Mouse (Mus musculus): ENCODE data around the gene Nsun7. TPM values are rescaled to one million over a fixed set of nuclear protein-coding genes. Genes with fewer than 3 reads are reported as not detected.
"Not testable (repeated sequence)": the region's sequence is repeated elsewhere in the genome, so short reads cannot be mapped to it uniquely, and the experiment has no call there.

Gene Nsun7
- total RNA-seq (2021) = under 1 TPM; 0.19 to 0.25 TPM

DNA sequence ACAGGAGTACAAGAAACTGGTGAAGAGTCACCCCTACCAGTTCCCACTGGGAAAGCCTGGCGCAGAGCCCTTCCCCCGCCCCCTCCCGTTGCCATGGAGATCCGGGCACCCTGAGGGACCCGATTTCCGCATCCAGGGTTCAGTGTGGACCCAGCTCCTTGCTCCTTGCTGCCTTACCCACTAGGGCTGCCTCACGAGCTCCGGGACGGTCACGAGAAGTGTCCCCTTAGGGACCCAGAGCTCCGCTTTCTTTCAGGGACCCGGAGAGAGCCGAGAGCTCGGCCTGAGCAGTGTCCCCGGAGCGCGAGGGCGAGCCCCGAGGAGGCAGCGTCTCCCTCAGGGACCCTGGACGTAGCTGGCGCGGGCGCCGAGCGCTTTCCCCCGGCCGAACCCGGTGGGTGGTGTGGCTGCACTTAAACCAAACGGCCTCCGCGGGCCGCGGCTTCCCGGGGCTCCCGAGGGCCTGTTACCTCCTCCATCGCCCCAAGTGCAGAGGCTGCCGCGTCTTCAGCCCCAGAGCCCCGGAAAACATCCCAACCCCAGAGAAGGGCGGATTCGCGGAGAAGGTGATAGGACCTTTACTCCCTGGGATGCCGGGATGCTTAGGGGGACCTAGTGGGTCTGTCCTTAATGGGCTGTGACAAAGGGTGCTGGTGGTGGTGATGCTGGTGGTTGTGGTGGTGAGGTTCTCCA is at the start of gene Nsun7:
TSS of gene Nsun7 (plus strand) at position 142 of the 693 bp plus-strand sequence.
- DNase-seq = peak; percentile 81

DNA sequence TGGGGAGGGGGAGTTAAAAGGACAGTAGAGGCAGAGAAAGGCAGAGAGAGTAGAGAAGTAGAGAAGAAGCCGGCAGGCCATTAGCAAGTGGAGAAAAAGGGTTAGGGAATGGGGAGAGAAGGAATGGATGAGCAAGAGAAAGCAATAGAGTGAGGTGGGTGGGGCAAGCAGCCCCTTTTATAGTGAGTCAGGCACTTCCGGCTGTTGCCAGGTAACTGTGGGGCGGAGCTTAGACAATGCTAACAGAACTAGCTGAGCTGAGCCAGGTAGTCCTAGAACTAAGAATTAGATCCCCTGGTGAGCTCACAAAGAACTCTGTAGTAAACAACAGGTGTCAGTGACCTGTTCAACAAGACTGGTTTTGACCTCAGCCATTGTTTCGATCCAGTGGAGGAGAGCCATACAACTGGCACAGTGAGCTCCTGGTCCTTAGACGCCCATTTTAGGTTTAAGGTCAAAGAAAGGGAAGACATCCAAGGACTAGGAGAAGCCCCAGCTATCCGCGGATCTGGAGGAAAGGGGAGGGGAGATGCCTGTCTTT is 45.2 kb upstream of the Nsun7 start:
- DNase-seq = no peak

DNA sequence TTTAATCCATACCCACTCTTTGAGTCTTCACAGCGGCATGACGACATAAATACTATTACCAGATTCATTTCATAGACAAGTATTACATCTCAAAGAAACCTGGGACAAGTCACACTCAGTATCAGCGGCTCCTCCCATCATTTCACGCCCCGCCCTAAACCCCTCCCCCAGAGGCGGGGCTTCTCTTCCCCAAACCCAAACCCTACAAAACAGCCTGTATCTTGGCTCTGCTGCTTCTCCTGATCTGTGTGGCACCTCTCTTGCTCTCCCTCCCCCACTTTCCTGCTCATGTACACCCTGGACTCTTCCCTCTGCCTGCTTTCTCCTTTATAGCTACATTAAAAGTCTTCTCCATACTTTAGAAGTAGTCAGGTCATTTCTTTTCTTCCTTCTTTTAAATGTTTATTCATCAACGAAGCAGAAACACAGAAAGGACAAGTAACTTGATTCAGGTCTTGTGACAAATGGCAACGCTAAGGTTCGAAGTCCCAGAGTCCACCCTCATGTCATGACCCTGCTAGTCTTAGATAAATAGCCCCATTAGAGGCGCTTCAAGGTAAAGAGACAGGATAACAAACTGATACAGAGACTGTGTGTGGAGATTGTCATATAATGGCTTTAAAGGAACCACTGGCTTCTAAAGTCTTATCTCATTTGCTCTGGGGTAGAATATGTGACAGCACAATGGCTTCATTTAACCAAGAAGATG is 44.0 kb upstream of the Nsun7 start:
- no peak for DNase-seq

DNA sequence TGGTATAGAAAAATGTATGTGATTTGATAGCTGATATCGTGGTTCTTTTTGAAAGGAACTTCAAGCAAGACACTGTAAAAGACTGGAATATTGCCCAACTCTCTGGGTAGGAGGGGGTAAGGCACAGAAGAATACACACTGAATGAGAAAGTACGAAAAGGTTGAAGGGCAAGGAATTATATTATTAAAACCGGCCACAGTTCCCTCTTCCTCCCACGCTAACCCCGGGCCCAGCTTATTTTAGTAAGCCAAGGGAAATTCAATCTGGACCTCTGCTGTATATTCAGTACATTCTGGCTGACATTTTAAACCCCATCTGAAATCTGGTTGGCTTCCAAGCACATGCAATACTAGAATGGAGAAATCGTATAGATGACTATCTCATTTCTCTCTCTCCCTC is 40.0 kb upstream of the Nsun7 start:
- no peak for DNase-seq

DNA sequence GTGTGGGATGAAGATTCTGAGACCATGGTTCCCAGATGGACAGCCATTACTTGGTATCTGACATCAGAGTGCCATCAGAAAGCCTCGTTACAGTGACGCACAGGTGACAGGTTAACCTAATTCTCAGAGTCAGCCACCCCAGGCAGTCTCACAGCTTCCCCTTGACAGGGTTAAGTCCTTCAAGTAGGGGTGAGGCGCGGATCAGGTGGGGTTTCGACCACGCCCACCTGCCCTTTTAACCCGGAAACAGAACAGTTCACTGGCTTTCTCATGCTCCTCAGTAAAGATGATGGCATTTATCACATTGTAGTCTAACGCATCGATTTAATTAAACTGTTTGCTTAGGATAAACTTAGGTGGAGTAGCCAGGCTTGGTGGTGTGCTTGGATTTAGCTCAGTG is 39.1 kb upstream of the Nsun7 start:
- DNase-seq = no peak

DNA sequence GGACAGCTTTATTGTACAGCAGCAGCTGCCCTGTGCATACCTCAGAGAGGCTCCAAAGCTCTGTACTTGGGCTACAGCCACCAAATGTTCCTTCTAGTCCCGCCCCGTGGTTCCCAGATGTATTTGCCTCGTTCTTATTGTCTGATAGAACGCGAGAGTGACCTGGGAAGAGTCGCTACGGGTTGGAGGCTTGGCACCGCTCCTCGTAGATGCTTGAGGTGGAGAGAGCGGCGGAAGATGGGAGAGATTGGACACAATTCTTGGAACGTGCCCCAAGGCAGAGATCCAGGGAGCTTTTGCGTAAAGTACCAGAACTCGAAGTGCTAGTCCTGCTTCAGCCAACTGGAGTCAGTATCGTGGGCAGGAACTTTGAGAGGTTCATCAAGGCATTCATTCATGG is 36.8 kb upstream of the Nsun7 start:
- no peak for DNase-seq

DNA sequence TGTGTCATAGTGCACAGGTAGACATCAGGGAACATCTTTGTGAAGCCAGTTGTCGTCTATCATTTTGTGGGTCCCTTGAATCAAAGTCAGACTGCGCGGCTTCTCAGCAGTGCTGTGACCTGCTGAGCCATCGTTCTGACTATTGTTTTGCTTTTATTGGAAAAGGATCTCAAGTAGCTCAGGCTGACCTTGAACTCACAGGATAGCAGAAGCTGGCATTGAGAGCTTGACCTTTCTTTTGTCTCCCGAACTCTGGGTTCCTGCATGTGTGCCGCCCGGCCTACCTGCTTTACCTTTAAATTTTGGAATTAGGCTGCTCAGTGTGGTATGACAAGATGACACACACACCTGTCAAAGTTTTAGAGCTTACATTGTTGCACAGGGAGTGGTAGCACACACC is 33.2 kb upstream of the Nsun7 start:
- DNase-seq = no peak

DNA sequence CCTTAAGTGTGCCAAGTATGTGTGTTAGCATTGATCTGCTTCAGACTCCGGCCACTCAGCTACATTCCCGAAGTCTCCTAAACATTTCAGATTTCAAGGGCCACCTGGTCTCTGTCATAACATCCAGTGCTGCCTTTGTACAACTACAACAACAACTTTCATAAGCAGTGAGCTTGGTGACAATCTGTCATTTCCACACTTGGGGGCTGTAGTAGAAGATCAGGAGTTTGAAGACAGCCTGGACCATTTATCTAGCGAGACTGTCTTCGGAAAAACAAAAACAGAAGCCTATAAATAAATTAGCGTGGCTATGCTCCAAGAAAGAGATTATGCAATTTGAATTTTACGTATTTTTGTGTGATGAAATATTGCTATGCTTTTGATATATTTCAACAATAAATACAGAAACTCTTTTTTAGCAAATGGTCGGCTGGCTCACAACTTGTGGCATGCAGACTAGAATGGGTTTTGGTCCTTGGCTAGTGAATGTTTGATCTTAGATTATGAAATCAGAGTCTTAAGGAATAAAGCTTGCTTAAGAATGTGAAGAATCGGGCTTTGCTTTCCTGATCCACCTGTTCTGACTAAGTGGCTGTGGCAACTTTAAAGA is 27.9 kb upstream of the Nsun7 start:
- DNase-seq = no peak

DNA sequence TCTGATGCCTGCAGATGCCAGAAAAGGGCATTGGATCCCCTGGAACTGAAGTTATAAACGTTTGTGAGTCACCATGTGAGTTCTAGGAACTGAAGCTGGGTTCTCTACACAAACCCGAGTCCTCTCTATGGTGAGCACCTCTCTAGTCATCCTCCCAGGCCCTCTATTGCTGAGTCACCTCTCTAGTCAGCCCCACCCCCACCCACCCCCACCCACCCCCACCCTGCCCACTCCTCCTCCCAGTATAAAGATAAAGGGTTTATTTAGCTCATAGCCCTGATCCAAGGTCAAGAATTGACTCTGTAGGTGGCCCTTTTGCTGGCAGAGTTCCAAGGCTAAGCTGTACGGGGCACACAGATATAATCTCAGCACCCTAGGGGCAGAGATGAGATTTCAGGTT is 27.2 kb upstream of the Nsun7 start:
- DNase-seq = no peak

DNA sequence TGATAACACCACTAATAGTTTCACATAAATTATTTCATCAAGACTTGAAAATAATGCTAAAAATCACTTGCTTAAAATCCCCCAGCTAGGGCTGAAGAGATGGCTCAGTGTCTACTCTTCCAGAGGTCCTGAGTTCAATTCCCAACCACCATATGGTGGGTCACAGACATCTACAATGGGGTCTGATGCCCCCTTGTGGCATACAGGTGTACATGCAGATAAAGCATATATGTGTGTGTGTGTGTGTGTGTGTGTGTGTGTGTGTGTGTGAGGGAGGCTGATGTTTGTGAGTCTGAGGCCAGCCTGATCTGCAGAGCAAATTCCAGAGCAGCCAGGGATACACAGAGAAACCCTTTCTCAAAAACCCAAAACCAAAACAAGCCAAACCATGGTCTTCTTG is 17.8 kb upstream of the Nsun7 start:
- DNase-seq = no peak

DNA sequence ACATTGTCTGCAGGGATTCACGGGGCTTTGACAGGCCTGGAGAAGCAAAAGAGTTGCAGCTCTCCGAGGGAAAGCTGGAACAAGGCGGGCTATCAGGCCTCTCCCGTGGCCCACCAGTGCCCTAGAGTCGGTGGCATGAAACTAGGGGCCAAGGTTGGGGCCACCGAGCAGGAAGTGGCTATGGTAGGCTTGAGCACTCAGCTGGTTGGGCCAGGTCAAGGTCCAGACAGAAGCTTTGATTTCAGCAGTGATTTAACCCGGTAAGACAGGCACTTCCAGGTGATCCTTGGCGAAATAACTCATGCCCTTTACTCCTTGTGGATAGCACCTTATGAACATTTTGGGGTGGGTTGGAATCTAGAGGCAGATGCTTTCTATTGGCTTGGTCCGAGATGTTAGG is 16.2 kb upstream of the Nsun7 start:
- DNase-seq = no peak

DNA sequence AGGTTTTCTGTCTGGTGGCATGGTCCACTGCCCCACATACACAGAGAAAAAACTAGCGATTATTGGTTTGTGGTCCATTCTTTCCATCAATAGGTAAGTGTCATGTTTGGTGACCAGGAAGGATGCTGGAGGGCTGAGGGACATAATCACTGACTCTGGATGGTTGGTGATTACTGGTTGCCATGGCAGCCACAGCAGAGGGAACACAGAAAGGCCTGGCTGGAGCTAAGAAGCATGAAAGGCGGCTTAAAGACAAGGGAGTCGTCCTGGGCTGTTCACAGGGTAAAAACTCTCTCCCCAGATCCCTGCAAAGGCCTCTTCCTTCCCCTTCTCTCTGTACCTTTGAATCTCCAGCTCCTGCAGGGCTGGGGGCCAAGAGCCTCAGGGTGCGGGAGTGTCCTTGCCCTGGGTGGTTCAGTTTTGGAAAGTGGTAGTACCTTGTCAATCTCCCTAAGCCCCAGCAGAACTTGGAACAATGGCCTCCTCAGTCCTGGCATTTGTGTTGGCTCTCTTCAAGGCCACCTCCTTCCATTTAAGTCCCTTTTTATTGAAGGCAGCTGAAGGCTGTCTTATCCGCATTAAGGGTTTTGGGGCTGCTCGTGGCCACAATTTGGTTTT is 15.5 kb upstream of the Nsun7 start:
- DNase-seq = no peak

DNA sequence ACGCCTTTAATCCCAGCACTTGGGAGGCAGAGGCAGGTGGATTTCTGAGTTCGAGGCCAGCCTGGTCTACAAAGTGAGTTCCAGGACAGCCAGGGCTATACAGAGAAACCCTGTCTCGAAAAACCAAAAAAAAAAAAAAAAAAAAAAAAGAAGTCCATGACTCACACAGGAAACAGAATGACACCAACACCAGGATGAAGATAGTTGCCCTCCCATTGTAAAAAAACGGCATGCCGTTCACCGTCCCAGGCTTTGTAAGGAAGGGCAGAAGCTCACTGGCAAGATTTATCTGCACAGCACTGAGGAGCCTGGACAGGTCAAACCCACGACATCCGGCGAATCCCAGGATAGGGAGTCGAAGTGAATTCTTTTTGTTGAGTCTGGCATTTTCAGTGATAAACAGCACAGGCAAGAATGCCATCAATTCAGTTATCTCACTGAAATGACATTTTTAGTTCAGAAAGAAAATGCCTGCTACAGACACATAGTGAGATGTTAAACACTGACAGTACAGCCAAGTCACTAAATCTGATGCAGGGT is 13.7 kb upstream of the Nsun7 start:
- DNase-seq = no peak

DNA sequence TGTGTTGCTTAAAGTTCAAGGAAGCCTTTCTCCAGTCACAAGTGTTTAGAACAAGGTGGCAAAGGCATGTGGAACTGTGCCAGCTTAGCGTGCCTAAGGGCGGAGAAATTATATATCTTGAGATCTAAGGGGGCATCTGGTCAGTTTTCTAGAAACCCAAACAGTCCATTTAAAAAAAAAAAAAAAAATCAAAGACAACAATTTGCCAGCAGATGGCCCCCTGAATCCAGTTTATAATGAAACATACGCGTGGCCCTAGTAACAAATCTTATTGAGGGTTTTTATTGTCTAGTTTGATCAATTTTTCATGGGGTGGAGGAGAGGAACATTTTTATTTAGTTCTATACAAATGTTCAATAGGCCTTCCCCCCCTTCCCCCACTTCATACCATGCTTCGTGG is 6.5 kb upstream of the Nsun7 start:
- DNase-seq = no peak

DNA sequence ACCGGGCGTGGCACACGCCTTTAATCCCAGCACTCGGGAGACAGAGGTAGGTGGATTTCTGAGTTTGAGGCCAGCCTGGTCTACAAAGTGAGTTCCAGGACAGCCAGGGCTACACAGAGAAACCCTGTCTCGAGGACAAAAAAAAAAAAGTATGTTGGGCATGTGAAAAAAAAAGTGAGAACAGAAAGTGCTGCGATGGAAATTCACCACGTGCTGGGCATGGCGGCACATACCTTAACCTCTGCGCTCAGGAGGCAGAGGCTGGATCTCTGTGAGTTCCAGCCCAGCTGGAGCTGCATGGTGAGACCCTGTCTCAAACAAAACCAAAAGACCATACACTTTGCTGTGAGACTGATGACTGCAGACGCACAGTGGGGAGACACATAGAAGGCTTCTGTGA is 4.7 kb upstream of the Nsun7 start:
- DNase-seq = no peak

DNA sequence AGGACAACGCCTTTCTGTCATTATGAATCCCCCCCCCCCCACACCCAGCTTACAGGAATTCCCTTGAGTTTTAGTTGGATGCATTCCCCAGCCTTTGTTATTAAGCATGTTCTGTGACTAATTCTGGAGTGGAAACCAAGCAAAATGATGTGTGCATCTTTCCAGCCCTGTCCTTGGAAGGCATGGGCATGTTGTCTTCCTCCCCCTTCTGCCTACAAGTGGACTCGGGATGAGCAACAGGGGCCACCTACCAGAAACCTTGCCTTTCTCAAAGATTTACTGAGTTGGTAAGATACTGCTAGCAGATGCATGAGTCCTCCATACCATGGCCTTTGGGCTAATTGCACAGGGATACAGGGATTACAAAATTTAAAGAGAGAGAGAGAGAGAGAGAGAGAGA is 697 bp upstream of the Nsun7 start:
- DNase-seq = no peak

DNA sequence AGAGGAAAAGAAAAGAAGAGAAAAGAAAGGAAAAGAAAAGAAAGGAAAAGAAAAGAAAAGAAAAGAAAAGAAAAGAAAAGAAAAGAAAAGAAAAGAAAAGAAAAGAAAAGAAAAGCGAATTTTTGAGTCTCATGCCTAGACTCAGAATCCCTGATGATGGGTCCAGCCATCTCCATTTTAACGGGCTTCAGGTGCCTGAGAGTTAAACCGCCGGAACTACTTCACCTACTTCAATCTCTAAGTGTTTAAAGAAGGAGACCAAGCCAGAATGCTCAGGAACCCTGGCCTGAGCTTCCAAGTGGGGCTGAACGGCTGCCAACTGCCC is 304 bp upstream of the Nsun7 start:
- not testable (repeated sequence) for DNase-seq

DNA sequence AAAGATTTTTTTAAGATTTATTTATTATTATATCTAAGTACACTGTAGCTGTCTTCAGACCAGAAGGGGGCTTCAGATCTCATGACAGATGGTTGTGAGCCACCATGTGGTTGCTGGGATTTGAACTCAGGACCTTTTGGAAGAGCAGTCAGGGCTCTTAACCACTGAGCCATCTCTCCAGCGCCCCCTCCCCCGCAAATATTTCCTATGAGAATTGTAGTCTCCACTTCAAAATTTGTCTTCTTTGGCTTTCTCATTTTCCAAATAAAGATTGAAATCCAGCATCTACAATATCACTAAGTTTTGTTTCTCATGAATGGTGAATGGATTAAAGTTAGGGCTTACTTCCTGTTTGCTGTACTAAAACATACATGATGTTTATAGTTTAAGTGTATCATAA is 2.8 kb downstream of the Nsun7 start:
- no peak for DNase-seq

DNA sequence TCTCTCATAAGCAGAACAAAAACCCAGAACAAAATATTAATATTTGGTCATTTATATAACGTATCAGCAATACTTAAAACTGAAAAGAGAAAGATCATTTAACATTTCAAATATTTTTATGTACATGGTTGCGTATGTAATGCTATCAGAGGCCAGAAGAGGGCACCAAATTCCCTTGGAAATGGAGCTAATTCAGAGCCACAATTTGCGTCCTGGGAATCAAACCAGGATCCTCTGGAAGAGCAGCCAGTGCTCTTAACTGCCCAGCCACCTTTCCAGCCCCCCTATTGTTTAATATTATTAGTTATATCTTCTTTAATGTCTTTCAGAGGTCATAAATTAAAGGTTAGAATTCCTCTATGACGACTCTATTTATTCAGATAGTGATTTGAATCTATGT is 3.7 kb downstream of the Nsun7 start:
- peak; percentile 50 for DNase-seq

DNA sequence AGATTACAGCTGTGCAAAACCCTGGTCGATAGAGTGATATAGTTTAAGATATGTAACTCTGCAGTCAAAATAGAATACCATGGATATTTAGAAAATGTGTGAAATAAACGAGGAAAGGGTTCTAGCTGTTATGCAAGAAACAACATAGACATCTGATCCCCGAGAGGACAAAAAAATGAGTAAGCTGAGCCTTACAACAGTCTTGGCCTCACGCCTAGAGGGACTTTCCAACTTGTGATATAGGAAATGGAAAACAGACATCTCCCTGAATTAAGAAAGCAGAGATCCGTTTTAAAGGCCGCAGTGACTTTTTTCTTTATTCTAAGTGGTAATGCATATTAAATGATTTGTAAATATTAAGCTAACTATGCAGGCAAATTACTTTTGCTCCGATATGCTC is 9.9 kb downstream of the Nsun7 start:
- peak; percentile 48 for DNase-seq

DNA sequence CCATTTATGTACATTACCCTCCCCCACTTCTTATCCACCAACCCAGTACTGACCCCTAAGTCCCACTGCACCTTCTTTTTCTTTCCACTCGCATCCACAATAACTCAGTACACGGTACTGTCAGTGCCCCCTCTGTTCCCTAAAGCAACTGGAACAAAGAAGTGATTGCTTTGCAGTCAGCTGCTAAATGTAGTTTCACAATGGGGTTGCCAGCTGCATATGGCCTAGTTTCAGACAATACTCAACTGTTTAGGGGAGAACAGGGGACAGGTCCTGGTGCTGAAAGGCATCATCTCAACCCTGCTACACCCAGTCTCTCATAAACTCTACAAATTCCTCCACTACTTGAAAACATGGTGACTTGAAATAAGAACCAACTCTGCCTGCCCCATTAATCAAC is 11.4 kb downstream of the Nsun7 start:
- DNase-seq = no peak

DNA sequence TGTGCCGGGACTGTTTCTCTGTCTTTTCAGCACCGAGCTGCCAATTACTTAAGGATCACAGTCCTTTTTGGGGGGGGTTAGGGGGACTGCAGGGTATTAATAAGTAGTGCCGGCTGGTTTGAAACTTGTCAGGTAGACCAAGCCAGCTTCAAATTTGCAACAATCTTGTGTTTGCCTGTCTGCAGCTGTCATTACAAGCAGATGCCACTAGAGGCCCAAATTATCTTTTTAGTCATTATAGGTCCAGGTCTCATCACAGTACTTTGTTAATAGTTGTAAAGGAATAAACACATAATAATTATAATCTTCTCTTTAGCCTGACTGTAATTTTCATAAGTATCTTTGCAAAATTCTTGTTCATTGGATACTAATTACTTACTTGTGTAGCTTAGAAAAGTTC is 14.7 kb downstream of the Nsun7 start:
- DNase-seq = no peak

DNA sequence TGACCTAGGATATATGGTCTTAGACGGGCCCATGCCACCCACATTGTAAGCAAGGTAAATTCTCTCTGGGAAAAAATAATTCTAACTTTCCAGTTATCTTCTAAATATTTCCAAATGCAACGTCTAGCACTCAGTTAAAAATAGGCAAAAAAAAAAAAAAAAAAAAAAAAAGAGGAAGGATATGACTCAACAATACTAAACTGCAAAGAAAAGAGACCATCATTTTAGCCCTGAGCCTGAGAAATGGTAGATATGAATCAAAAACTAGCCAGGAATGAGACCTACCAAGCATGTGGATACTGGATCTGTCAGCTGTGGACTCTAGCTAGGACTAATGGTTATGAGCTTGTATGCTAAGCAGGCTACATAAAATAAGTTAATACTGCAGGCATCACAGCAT is 20.0 kb downstream of the Nsun7 start:
- DNase-seq = no peak

All from heart, postnatal 4 days (tissue).